Mouse (Mus musculus) small intestine, adult 2 months (tissue): Measurements from ENCODE around the gene Arhgef9.

ENCODE experiments used
- CTCF ChIP-seq: fragments of 200-500 bp; IDR thresholded peaks from 2 replicates; pipeline ENCODE4 v1.5.1; 2012; ENCODE audit warnings: low read depth, mild to moderate bottlenecking, control low read depth, inconsistent platforms, low read length, moderate library complexity, mixed read lengths; ENCODE audit not compliant: insufficient replicate concordance, insufficient read length; ENCODE audit errors: extremely low read depth
- POLR2A ChIP-seq: fragments of 200-500 bp; IDR thresholded peaks from 2 replicates; pipeline ENCODE4 v1.6.1; 2012; ENCODE audit warnings: low read depth, mild to moderate bottlenecking, control low read depth, inconsistent platforms, low read length, moderate library complexity

- TF ChIP-seq POLR2A, result no peak
- TF ChIP-seq CTCF, result no peak
Measured at GRCm38 (mm10) chrX:95123462-95123861, 73.2 kb downstream of the Arhgef9 start.
